Mouse (Mus musculus): ENCODE measurements around the gene Ociad1.

DNA sequence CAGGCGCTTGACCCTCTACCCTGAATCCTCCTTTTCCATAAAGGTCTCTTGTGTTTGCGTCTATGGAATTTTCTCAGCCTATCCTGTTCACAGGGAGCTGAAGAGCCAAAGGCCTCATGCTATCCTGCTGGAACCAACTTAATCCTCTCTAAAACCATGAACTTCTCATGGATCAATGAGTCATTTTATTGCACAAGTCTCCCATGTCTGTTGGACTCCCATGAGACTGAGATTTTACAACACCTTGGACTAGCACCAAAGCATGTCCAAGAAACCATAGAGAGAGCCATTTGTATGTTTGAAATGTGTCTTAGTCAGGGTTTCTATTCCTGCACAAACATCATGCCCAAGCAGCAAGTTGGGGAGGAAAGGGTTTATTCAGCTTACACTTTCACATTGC, 22.1 kb downstream of the Ociad1 start:
- TF ChIP-seq POLR2A (IDR thresholded peaks at IDR 0.05; ENCODE audit: insufficient read depth, low read length) = no peak
- TF ChIP-seq CTCF (IDR thresholded peaks at IDR 0.05; ENCODE audit: low read depth, low read length) = no peak
- TF ChIP-seq EP300 (IDR thresholded peaks at IDR 0.05; ENCODE audit: insufficient read depth, low read depth, low read length) = no peak
